Mouse (Mus musculus) gastrocnemius, postnatal 36 days (tissue): Measurements from ENCODE around the gene Izumo4. TPM values are rescaled to one million over a fixed set of nuclear protein-coding genes. Genes with fewer than 3 reads are reported as not detected.

Experiments used
- total RNA-seq, 2 experiments: library from RNA; stranded (reverse); gene quantifications; 2 replicates each; pipeline ENCODE4 v1.2.3; 2021

Gene Izumo4
- total RNA-seq, 2 experiments from 2014 or later, result 1.2 to 2.7 TPM

Other genes starting within 250 kb of the Izumo4 start
- not detected for gene Onecut3, start 207.3 kb upstream of the Izumo4 start, total RNA-seq
- gene Atp8b3, start 163.1 kb upstream of the Izumo4 start, total RNA-seq, result not detected
- 1 to 10 TPM; 8.8 to 9.7 TPM for gene Rexo1, start 140.6 kb upstream of the Izumo4 start, total RNA-seq
- 1 to 10 TPM; 1.5 TPM for gene Klf16, start 124.9 kb upstream of the Izumo4 start, total RNA-seq
- 10 to 100 TPM; 52.5 to 62.7 TPM for gene Abhd17a, start 111.8 kb upstream of the Izumo4 start, total RNA-seq
- gene Scamp4, start 99.3 kb upstream of the Izumo4 start, total RNA-seq, result 10 to 100 TPM; 14.5 to 14.8 TPM
- under 1 TPM; 0.52 to 0.99 TPM for gene Adat3, start 99.3 kb upstream of the Izumo4 start, total RNA-seq
- gene Gm49322, start 96.2 kb upstream of the Izumo4 start, total RNA-seq, result under 1 TPM; 0.25 to 0.26 TPM
- gene Csnk1g2, start 79.3 kb upstream of the Izumo4 start, total RNA-seq, result 10 to 100 TPM; 84.0 to 90.0 TPM
- 10 to 100 TPM; 32.1 to 33.5 TPM for gene Btbd2, start 45.1 kb upstream of the Izumo4 start, total RNA-seq
- gene Mknk2, start 24.1 kb upstream of the Izumo4 start, total RNA-seq, result 100 to 1,000 TPM; 216 to 227 TPM
- gene Mob3a, start 207 bp upstream of the Izumo4 start, total RNA-seq, result 1 to 10 TPM; 3.4 to 3.6 TPM
- gene Ap3d1, start 40.1 kb downstream of the Izumo4 start, total RNA-seq, result 10 to 100 TPM; 23.8 to 25.6 TPM
- 10 to 100 TPM; 19.2 to 24.8 TPM for gene Dot1l, start 53.0 kb downstream of the Izumo4 start, total RNA-seq
- 10 to 100 TPM; 23.1 to 29.4 TPM for gene Sf3a2, start 96.0 kb downstream of the Izumo4 start, total RNA-seq
- gene Plekhj1, start 96.4 kb downstream of the Izumo4 start, total RNA-seq, result 10 to 100 TPM; 21.6 to 22.5 TPM
- under 1 TPM; 0.25 to 0.41 TPM for gene Amh, start 103.1 kb downstream of the Izumo4 start, total RNA-seq
- gene Jsrp1, start 111.3 kb downstream of the Izumo4 start, total RNA-seq, result 100 to 1,000 TPM; 387 to 405 TPM
- gene Oaz1, start 124.5 kb downstream of the Izumo4 start, total RNA-seq, result 100 to 1,000 TPM; 611 to 682 TPM
- 10 to 100 TPM in 1 of 2 experiments, 1 to 10 TPM in 1; 8.4 to 10.3 TPM for gene Lingo3, start 141.9 kb downstream of the Izumo4 start, total RNA-seq
- gene Lsm7, start 153.0 kb downstream of the Izumo4 start, total RNA-seq, result 10 to 100 TPM; 13.7 to 18.8 TPM
- 10 to 100 TPM; 13.6 to 17.6 TPM for gene Sppl2b, start 153.1 kb downstream of the Izumo4 start, total RNA-seq
- gene Tmprss9, start 169.7 kb downstream of the Izumo4 start, total RNA-seq, result not detected
- 100 to 1,000 TPM; 106 to 120 TPM for gene Timm13, start 198.8 kb downstream of the Izumo4 start, total RNA-seq
- gene Lmnb2, start 216.1 kb downstream of the Izumo4 start, total RNA-seq, result 1 to 10 TPM; 2.6 to 3.1 TPM
- gene Gadd45b, start 227.9 kb downstream of the Izumo4 start, total RNA-seq, result 10 to 100 TPM; 26.7 to 31.7 TPM